Mouse (Mus musculus) thymus, adult 2 months (tissue): ENCODE measurements around the gene Prrc2b.

Experiments used
- CTCF ChIP-seq: fragments of 200-500 bp; IDR thresholded peaks from 2 replicates; pipeline ENCODE4 v1.5.1; 2012; ENCODE audit warnings: mild to moderate bottlenecking, control low read depth, low read length, moderate library complexity, borderline replicate concordance; ENCODE audit not compliant: control insufficient read depth, poor library complexity, insufficient read depth; ENCODE audit errors: extremely low read depth
- POLR2A ChIP-seq: fragments of 200-500 bp; IDR thresholded peaks from 2 replicates; pipeline ENCODE4 v1.6.1; 2012; ENCODE audit warnings: mild to moderate bottlenecking, low read length, control low read depth, moderate library complexity; ENCODE audit not compliant: control insufficient read depth, poor library complexity, insufficient read depth; ENCODE audit errors: extremely low read depth

DNA sequence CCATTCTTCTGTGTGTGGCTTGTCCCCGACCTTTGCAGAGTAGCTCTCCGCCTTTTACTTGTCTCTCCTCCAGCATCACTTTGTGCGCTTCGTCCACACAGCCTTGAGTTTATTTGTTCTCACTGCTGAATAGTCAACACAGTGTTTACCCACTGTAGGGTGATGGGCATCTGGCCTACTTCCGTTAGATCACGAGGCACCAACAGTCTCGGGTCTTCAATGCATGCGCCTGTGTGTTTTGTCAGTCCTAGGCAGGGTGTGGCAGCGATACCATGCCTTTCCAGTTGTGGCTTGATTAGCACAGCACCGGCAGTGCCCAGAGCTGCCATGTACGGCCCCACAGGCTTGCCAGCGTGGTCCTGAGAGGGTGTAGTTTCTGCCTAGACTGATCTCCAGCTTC is 13.6 kb downstream of the Prrc2b start:
- no peak for TF ChIP-seq POLR2A
- no peak for TF ChIP-seq CTCF
